Mouse (Mus musculus): ENCODE results near the gene Cby1. TPM values are rescaled to one million over a fixed set of nuclear protein-coding genes. Genes with fewer than 3 reads are reported as not detected.

The Cby1 gene
- polyA plus RNA-seq, 1 experiment from 2014 or later: 8.5 TPM

GRCm38 (mm10) chr15:79692334-79692733 is 33.3 kb downstream of the Cby1 start:
- DNase-seq (no peak), ATAC-seq (no peak)
- peak overlapping the region; percentile 93 for H3K4me3 ChIP-seq (ENCODE audit: low read depth, low read length)
- H3K9me3 ChIP-seq (ENCODE audit: low read length): no peaks in the 10 kb centered on the region
- H3K4me1 ChIP-seq (ENCODE audit: insufficient read depth): peaks cover 70% of the 10 kb centered on the region
- H3K4me2 ChIP-seq (ENCODE audit: low read depth, low read length): peak overlapping the region; percentile 99
- H3K36me3 ChIP-seq (replicated peaks; ENCODE audit: insufficient read depth, low read length): peaks cover 19% of the 10 kb centered on the region
- WGBS (ENCODE audit: insufficient replicate concordance): 75% methylated on average over 5 of the region's 5 CpGs
- no peaks in the 10 kb centered on the region for H3K27me3 ChIP-seq (ENCODE audit: insufficient read depth, low read length)
- peak overlapping the region; percentile 93 for H3K9ac ChIP-seq (replicated peaks)
- peak overlapping the region; percentile 44; the same call in 1 of the 2 replicates for H3K27ac ChIP-seq (ENCODE audit: low read depth)
- TF ChIP-seq EP300 (IDR thresholded peaks at IDR 0.05; ENCODE audit: low read depth) (no peak), CTCF (IDR thresholded peaks at IDR 0.05; ENCODE audit: low read depth) (no peak)

GRCm38 (mm10) chr15:79693740-79694139 is 34.7 kb downstream of the Cby1 start:
- H3K4me1 ChIP-seq (ENCODE audit: insufficient read depth): peaks cover 72% of the 10 kb centered on the region
- peak overlapping the region; percentile 93 for H3K4me3 ChIP-seq (ENCODE audit: low read depth, low read length)

GRCm38 (mm10) chr15:79694512-79694911 is 35.5 kb downstream of the Cby1 start:
- Histone ChIP-seq H3K4me2 (ENCODE audit: low read depth, low read length) (peak overlapping the region; percentile 99), H3K9ac (replicated peaks) (peak overlapping the region; percentile 67), H3K27ac (ENCODE audit: low read depth) (peak overlapping the region; percentile 88), H3K36me3 (replicated peaks; ENCODE audit: insufficient read depth, low read length) (peaks cover 24% of the 10 kb centered on the region), H3K4me1 (ENCODE audit: insufficient read depth) (peaks cover 67% of the 10 kb centered on the region), H3K27me3 (ENCODE audit: insufficient read depth, low read length) (no peaks in the 10 kb centered on the region), H3K4me3 (ENCODE audit: low read depth, low read length) (peak overlapping the region; percentile 93), H3K9me3 (ENCODE audit: low read length) (no peaks in the 10 kb centered on the region)
- TF ChIP-seq CTCF (IDR thresholded peaks at IDR 0.05; ENCODE audit: low read depth): no peak
- peak; percentile 76 for TF ChIP-seq EP300 (IDR thresholded peaks at IDR 0.05; ENCODE audit: low read depth)
- DNase-seq (peak; percentile 48), ATAC-seq (no peak)
- WGBS (ENCODE audit: insufficient replicate concordance): 33% methylated on average over 4 of the region's 4 CpGs

More at GRCm38 (mm10) chr15:79693740-79694139, 34.7 kb downstream of the Cby1 start:
- H3K9me3 ChIP-seq (ENCODE audit: low read length): no peaks in the 10 kb centered on the region
- H3K36me3 ChIP-seq (replicated peaks; ENCODE audit: insufficient read depth, low read length): peaks cover 19% of the 10 kb centered on the region
- H3K27me3 ChIP-seq (ENCODE audit: insufficient read depth, low read length): no peaks in the 10 kb centered on the region
- peak overlapping the region; percentile 99 for H3K4me2 ChIP-seq (ENCODE audit: low read depth, low read length)
- peak overlapping the region; percentile 67 for H3K9ac ChIP-seq (replicated peaks)
- WGBS (ENCODE audit: insufficient replicate concordance): 22% methylated on average over 11 of the region's 11 CpGs
- DNase-seq (peak; percentile 48), ATAC-seq (no peak)
- H3K27ac ChIP-seq (ENCODE audit: low read depth): peak overlapping the region; percentile 88
- TF ChIP-seq CTCF (IDR thresholded peaks at IDR 0.05; ENCODE audit: low read depth) (no peak), EP300 (IDR thresholded peaks at IDR 0.05; ENCODE audit: low read depth) (no peak)

GRCm38 (mm10) chr15:79695516-79695915 is 36.5 kb downstream of the Cby1 start:
- no peak overlapping the region for H3K9ac ChIP-seq (replicated peaks)

GRCm38 (mm10) chr15:79696508-79696907 is 37.5 kb downstream of the Cby1 start:
- TF ChIP-seq EP300 (IDR thresholded peaks at IDR 0.05; ENCODE audit: low read depth): no peak
- TF ChIP-seq CTCF (IDR thresholded peaks at IDR 0.05; ENCODE audit: low read depth): no peak
- peaks cover 58% of the 10 kb centered on the region for H3K4me1 ChIP-seq (ENCODE audit: insufficient read depth)
- no peak for DNase-seq
- H3K9me3 ChIP-seq (ENCODE audit: low read length): no peaks in the 10 kb centered on the region
- H3K27me3 ChIP-seq (ENCODE audit: insufficient read depth, low read length): no peaks in the 10 kb centered on the region
- H3K27ac ChIP-seq (ENCODE audit: low read depth): no peak overlapping the region
- peak overlapping the region; percentile 19; the same call in 1 of the 2 replicates for H3K4me2 ChIP-seq (ENCODE audit: low read depth, low read length)
- 89% methylated on average over 2 of the region's 2 CpGs for WGBS (ENCODE audit: insufficient replicate concordance)
- no peak overlapping the region for H3K4me3 ChIP-seq (ENCODE audit: low read depth, low read length)
- no peak for ATAC-seq
- peaks cover 24% of the 10 kb centered on the region for H3K36me3 ChIP-seq (replicated peaks; ENCODE audit: insufficient read depth, low read length)
- no peak overlapping the region for H3K9ac ChIP-seq (replicated peaks)

More at GRCm38 (mm10) chr15:79695516-79695915, 36.5 kb downstream of the Cby1 start:
- H3K4me1 ChIP-seq (ENCODE audit: insufficient read depth): peaks cover 61% of the 10 kb centered on the region
- DNase-seq (no peak), ATAC-seq (0 out of 2 replicates have a peak, but pooled peaks have one; percentile 1)
- peak overlapping the region; percentile 93; the same call in 1 of the 2 replicates for H3K4me3 ChIP-seq (ENCODE audit: low read depth, low read length)
- no peak for TF ChIP-seq CTCF (IDR thresholded peaks at IDR 0.05; ENCODE audit: low read depth)
- peak; percentile 86 for TF ChIP-seq EP300 (IDR thresholded peaks at IDR 0.05; ENCODE audit: low read depth)
- H3K27me3 ChIP-seq (ENCODE audit: insufficient read depth, low read length): no peaks in the 10 kb centered on the region
- WGBS (ENCODE audit: insufficient replicate concordance): 28% methylated on average over 3 of the region's 3 CpGs
- H3K36me3 ChIP-seq (replicated peaks; ENCODE audit: insufficient read depth, low read length): peaks cover 24% of the 10 kb centered on the region
- H3K27ac ChIP-seq (ENCODE audit: low read depth): peak overlapping the region; percentile 88
- H3K9me3 ChIP-seq (ENCODE audit: low read length): no peaks in the 10 kb centered on the region
- peak overlapping the region; percentile 99 for H3K4me2 ChIP-seq (ENCODE audit: low read depth, low read length)

- Histone ChIP-seq H3K27me3 (ENCODE audit: insufficient read depth, low read length) (no peaks in the 10 kb centered on the region), H3K9ac (replicated peaks) (0 out of 2 replicates have a peak overlapping the region, but pooled peaks have one; percentile 26), H3K9me3 (ENCODE audit: low read length) (no peaks in the 10 kb centered on the region), H3K4me3 (ENCODE audit: low read depth, low read length) (no peak overlapping the region), H3K4me2 (ENCODE audit: low read depth, low read length) (peak overlapping the region; percentile 19; the same call in 1 of the 2 replicates), H3K27ac (ENCODE audit: low read depth) (no peak overlapping the region), H3K4me1 (ENCODE audit: insufficient read depth) (peaks cover 52% of the 10 kb centered on the region), H3K36me3 (replicated peaks; ENCODE audit: insufficient read depth, low read length) (peaks cover 24% of the 10 kb centered on the region)
- DNase-seq (no peak), ATAC-seq (no peak)
- WGBS (ENCODE audit: insufficient replicate concordance): 76% methylated on average over 6 of the region's 6 CpGs
- TF ChIP-seq EP300 (IDR thresholded peaks at IDR 0.05; ENCODE audit: low read depth): no peak
- no peak for TF ChIP-seq CTCF (IDR thresholded peaks at IDR 0.05; ENCODE audit: low read depth)
Measured at GRCm38 (mm10) chr15:79697011-79697410, 38.0 kb downstream of the Cby1 start.
